Mouse (Mus musculus) limb, embryonic 14.5 days (tissue): ENCODE results near the gene Hoxd3. TPM values are rescaled to one million over a fixed set of nuclear protein-coding genes. Genes with fewer than 3 reads are reported as not detected.
A peak's percentile ranks its signal among the peaks of the same experiment; 100 is the strongest.

Experiments used
- ATAC-seq: fragments of 200-750 bp; cut with Nextera tagmentation; 2 replicates; pipeline ENCODE4 v1.8.0; 2017; ENCODE audit warnings: low read depth, moderate number of reproducible peaks, moderate TSS enrichment; ENCODE audit not compliant: low FRiP score
- DNase-seq: peaks from one replicate; pipeline ENCODE4 v3.0.0-alpha.2; 2015; ENCODE audit warnings: low spot score
- H3K27ac ChIP-seq: fragments of 300-500 bp; sonication (generic); replicated peaks from 2 replicates; pipeline ENCODE4 v1.5.1; 2014; ENCODE audit warnings: low read depth, mild to moderate bottlenecking, low read length, moderate library complexity, mixed read lengths
- H3K27me3 ChIP-seq: fragments of 300-500 bp; sonication (generic); 2 replicates; pipeline ENCODE4 v1.6.1; 2014; ENCODE audit warnings: low read length, mixed read lengths; ENCODE audit not compliant: control insufficient read depth, insufficient read depth
- H3K36me3 ChIP-seq: fragments of 300-500 bp; sonication (generic); 2 replicates; pipeline ENCODE4 v1.6.1; 2014; ENCODE audit warnings: mild to moderate bottlenecking, low read length, moderate library complexity, mixed read lengths; ENCODE audit not compliant: control insufficient read depth, insufficient read depth
- H3K4me1 ChIP-seq: fragments of 300-500 bp; sonication (generic); 2 replicates; pipeline ENCODE4 v1.6.1; 2014; ENCODE audit warnings: antibody characterized with exemption, low read length, mixed read lengths; ENCODE audit not compliant: control insufficient read depth, insufficient read depth
- H3K4me2 ChIP-seq: fragments of 300-500 bp; sonication (generic); replicated peaks from 2 replicates; pipeline ENCODE4 v1.6.1; 2014; ENCODE audit warnings: low read depth, mild to moderate bottlenecking, low read length, moderate library complexity; ENCODE audit not compliant: severe bottlenecking
- H3K4me3 ChIP-seq: fragments of 300-500 bp; sonication (generic); replicated peaks from 2 replicates; pipeline ENCODE4 v1.5.1; 2014; ENCODE audit warnings: low read length
- H3K9ac ChIP-seq: fragments of 300-500 bp; sonication (generic); 2 replicates; pipeline ENCODE4 v1.6.1; 2014; ENCODE audit warnings: mild to moderate bottlenecking, low read depth, low read length, moderate library complexity; ENCODE audit not compliant: severe bottlenecking
- H3K9me3 ChIP-seq: fragments of 300-500 bp; sonication (generic); 2 replicates; pipeline ENCODE4 v1.6.1; 2016; ENCODE audit warnings: low read length; ENCODE audit not compliant: control insufficient read depth
- POLR2A ChIP-seq: fragments of 200-500 bp; IDR thresholded peaks from 2 replicates; pipeline ENCODE4 v1.8.0; 2012; ENCODE audit warnings: inconsistent platforms, mild to moderate bottlenecking, moderate library complexity, borderline replicate concordance; ENCODE audit not compliant: insufficient read depth, insufficient read length; ENCODE audit errors: extremely low read depth
- WGBS: fragments of 180-500 bp; shearing (Covaris S2); extraction: QIAGEN DNeasy Blood & Tissue Kit; methylation state at CpG from one replicate; pipeline ENCODE4 v1.1.7; 2014; 5-methylcytosine and 5-hydroxymethylcytosine counted together
- polyA plus RNA-seq, 2 experiments: library from polyadenylated mRNA; depleted of rRNA in 1 of 2; stranded (reverse) in 1 of 2; unstranded in 1 of 2; fragments of >200 nt; fragmentation: Nextera tagmentation in 1 of 2; extraction: Ambion mirVana in 1 of 2; gene quantifications; 2 replicates each; pipeline versions ENCODE4 v1.2.1 to v1.2.3; 2012 to 2014

The Hoxd3 gene
- polyA plus RNA-seq, 2 experiments, result 0.59 to 2.3 TPM

- Histone ChIP-seq H3K9me3 (no peaks in the 10 kb centered on the region), H3K27ac (no peak overlapping the region), H3K4me2 (peak overlapping the region; percentile 28), H3K27me3 (peaks cover 95% of the 10 kb centered on the region), H3K4me1 (peaks cover 12% of the 10 kb centered on the region; the same call in 1 of the 2 replicates), H3K36me3 (no peaks in the 10 kb centered on the region), H3K4me3 (peak overlapping the region; percentile 21; the same call in 1 of the 2 replicates), H3K9ac (no peak overlapping the region)
- ATAC-seq, result no peak
- TF ChIP-seq POLR2A, result no peak
- no peak for DNase-seq
- WGBS, result 3% methylated on average over 16 of the region's 16 CpGs
Observed at GRCm38 (mm10) chr2:74733317-74733661, 21.6 kb downstream of the Hoxd3 start.

GRCm38 (mm10) chr2:74733765-74734164, 22.0 kb downstream of the Hoxd3 start:
- no peak for TF ChIP-seq POLR2A
- Histone ChIP-seq H3K9ac (no peak overlapping the region), H3K27me3 (peaks cover 96% of the 10 kb centered on the region), H3K4me2 (no peak overlapping the region), H3K4me1 (peaks cover 12% of the 10 kb centered on the region; the same call in 1 of the 2 replicates), H3K4me3 (no peak overlapping the region), H3K36me3 (no peaks in the 10 kb centered on the region), H3K27ac (no peak overlapping the region), H3K9me3 (no peaks in the 10 kb centered on the region)
- WGBS, result 14% methylated on average over 6 of the region's 6 CpGs
- DNase-seq (no peak), ATAC-seq (no peak)

GRCm38 (mm10) chr2:74734451-74734850, 22.7 kb downstream of the Hoxd3 start:
- no peak for DNase-seq
- H3K36me3 ChIP-seq, result no peaks in the 10 kb centered on the region
- WGBS, result 8% methylated on average over 13 of the region's 13 CpGs
- no peak overlapping the region for H3K27ac ChIP-seq
- no peak for TF ChIP-seq POLR2A
- ATAC-seq, result no peak
- peaks cover 12% of the 10 kb centered on the region; the same call in 1 of the 2 replicates for H3K4me1 ChIP-seq
- no peak overlapping the region for H3K9ac ChIP-seq
- peaks cover 96% of the 10 kb centered on the region for H3K27me3 ChIP-seq
- H3K4me3 ChIP-seq, result no peak overlapping the region
- no peaks in the 10 kb centered on the region for H3K9me3 ChIP-seq
- no peak overlapping the region for H3K4me2 ChIP-seq

- Histone ChIP-seq H3K4me2 (no peak overlapping the region), H3K4me3 (no peak overlapping the region), H3K4me1 (peaks cover 12% of the 10 kb centered on the region), H3K9me3 (no peaks in the 10 kb centered on the region), H3K9ac (no peak overlapping the region), H3K27ac (no peak overlapping the region), H3K36me3 (no peaks in the 10 kb centered on the region), H3K27me3 (peaks cover 97% of the 10 kb centered on the region)
- 13% methylated on average over 27 of the region's 27 CpGs for WGBS
- DNase-seq (no peak), ATAC-seq (no peak)
- no peak for TF ChIP-seq POLR2A
Observed at GRCm38 (mm10) chr2:74734996-74735811, 23.5 kb downstream of the Hoxd3 start.

GRCm38 (mm10) chr2:74735851-74736687, 24.3 kb downstream of the Hoxd3 start:
- peak overlapping the region; percentile 21 for H3K4me3 ChIP-seq
- peaks cover 14% of the 10 kb centered on the region for H3K4me1 ChIP-seq
- ATAC-seq, result no peak; the same call in 1 of the 2 replicates
- DNase-seq, result no peak
- H3K9ac ChIP-seq, result 0 out of 2 replicates have a peak overlapping the region, but pooled peaks have one; percentile 13
- 2% methylated on average over 36 of the region's 42 CpGs for WGBS
- TF ChIP-seq POLR2A, result no peak
- no peaks in the 10 kb centered on the region for H3K9me3 ChIP-seq
- H3K4me2 ChIP-seq, result peak overlapping the region; percentile 43
- H3K27me3 ChIP-seq, result peaks cover 97% of the 10 kb centered on the region
- H3K27ac ChIP-seq, result no peak overlapping the region
- no peaks in the 10 kb centered on the region for H3K36me3 ChIP-seq
